In genomic region chr11:117606605-117607203, GRCm38 (mm10) we compare ENCODE assay signal across 8 mouse cellular contexts. TPM values are rescaled to one million over a fixed set of nuclear protein-coding genes. Genes with fewer than 3 reads are reported as not detected.
A peak's percentile ranks its signal among the peaks of the same experiment; 100 is the strongest.
DNase-seq lines count a peak whose midpoint lies in the region; ATAC-seq lines count a peak whose summit lies in the region.

No protein-coding gene starts in this region.

- peaks cover 18% of the 10 kb centered on the region; the same call in 1 of the 2 replicates for H3K27me3 ChIP-seq in lung, embryonic 15.5 days
- H3K27me3 ChIP-seq in forebrain, embryonic 14.5 days (replicated peaks; ENCODE audit: control insufficient read depth, insufficient read depth, low read length): no peaks in the 10 kb centered on the region
- H3K27me3 ChIP-seq in neural tube, embryonic 13.5 days: peaks cover 9% of the 10 kb centered on the region

- no peaks in the 10 kb centered on the region for H3K9me3 ChIP-seq in lung, embryonic 15.5 days
- H3K9me3 ChIP-seq in forebrain, embryonic 14.5 days (replicated peaks; ENCODE audit: control insufficient read depth, low read length): no peaks in the 10 kb centered on the region
- H3K9me3 ChIP-seq in neural tube, embryonic 13.5 days: no peaks in the 10 kb centered on the region

- no peak overlapping the region for H3K27ac ChIP-seq in lung, embryonic 15.5 days
- H3K27ac ChIP-seq in forebrain, embryonic 14.5 days (ENCODE audit: low read depth, low read length): no peak overlapping the region; the same call in 1 of the 2 replicates
- peak overlapping the region; percentile 61 for H3K27ac ChIP-seq in neural tube, embryonic 13.5 days (replicated peaks)

- peak overlapping the region; percentile 40; the same call in 1 of the 2 replicates for H3K4me2 ChIP-seq in lung, embryonic 15.5 days
- H3K4me2 ChIP-seq in forebrain, embryonic 14.5 days (ENCODE audit: low read length): 0 out of 2 replicates have a peak overlapping the region, but pooled peaks have one; percentile 15
- peak overlapping the region; percentile 30; the same call in 1 of the 2 replicates for H3K4me2 ChIP-seq in neural tube, embryonic 13.5 days

- no peak overlapping the region for H3K9ac ChIP-seq in lung, embryonic 15.5 days
- H3K9ac ChIP-seq in forebrain, embryonic 14.5 days (ENCODE audit: low read length): no peak overlapping the region
- H3K9ac ChIP-seq in neural tube, embryonic 13.5 days: no peak overlapping the region

- no peak overlapping the region for H3K4me3 ChIP-seq in lung, embryonic 15.5 days
- H3K4me3 ChIP-seq in forebrain, embryonic 14.5 days (ENCODE audit: low read depth, low read length): no peak overlapping the region
- H3K4me3 ChIP-seq in neural tube, embryonic 13.5 days: no peak overlapping the region

- DNase-seq in lung, postnatal 25 days (ENCODE audit: low spot score): no peak
- DNase-seq in forebrain, embryonic 14.5 days (ENCODE audit: low spot score): peak; percentile 51
- peak; percentile 76 for DNase-seq in kidney, postnatal 10 days
- DNase-seq in frontal cortex, postnatal 14 days (ENCODE audit: low spot score in 2 of 2): no peak
- DNase-seq in left cerebral cortex, postnatal 36 days (ENCODE audit: low spot score in 2 of 2): no peak

- intact Hi-C loops in left cerebral cortex, postnatal 36 days (cut with DNase I): no loop called here

- H3K4me1 ChIP-seq in lung, embryonic 15.5 days: peaks cover 23% of the 10 kb centered on the region
- H3K4me1 ChIP-seq in forebrain, embryonic 14.5 days (ENCODE audit: control insufficient read depth, insufficient read depth, low read length): peaks cover 25% of the 10 kb centered on the region
- H3K4me1 ChIP-seq in neural tube, embryonic 13.5 days (replicated peaks): peaks cover 53% of the 10 kb centered on the region

- no peak for ATAC-seq in lung, embryonic 15.5 days (ENCODE audit: borderline replicate concordance, extremely low read depth, low FRiP score, low TSS enrichment)
- ATAC-seq in forebrain, embryonic 14.5 days: peak; percentile 33; the same call in 1 of the 2 replicates
- ATAC-seq in neural tube, embryonic 13.5 days (ENCODE audit: low read depth): peak; percentile 19; the same call in 1 of the 2 replicates
- no peak for ATAC-seq in monocyte, adult 5-6 weeks (replicated peaks; ENCODE audit: insufficient number of reproducible peaks, low FRiP score, low TSS enrichment, poor library complexity, severe bottlenecking)

- H3K36me3 ChIP-seq in lung, embryonic 15.5 days: no peaks in the 10 kb centered on the region
- no peaks in the 10 kb centered on the region for H3K36me3 ChIP-seq in forebrain, embryonic 14.5 days (ENCODE audit: control insufficient read depth, insufficient read depth, low read length)
- H3K36me3 ChIP-seq in neural tube, embryonic 13.5 days: no peaks in the 10 kb centered on the region

- 6% methylated on average over 13 of the region's 13 CpGs for WGBS in lung, embryonic 15.5 days
- 7% methylated on average over 13 of the region's 13 CpGs for whole genome bisulfite sequencing in forebrain, embryonic 14.5 days
- WGBS in neural tube, embryonic 13.5 days: 9% methylated on average over 13 of the region's 13 CpGs

RNA-seq across cellular contexts. Expression of gene Tnrc6c, which starts 47.4 kb away (rescaled TPM):
- polyA plus RNA-seq in lung, embryonic 15.5 days (2015; fragmentation: Nextera tagmentation; extraction: Ambion mirVana): 9.0 and 10.7 TPM in 2 replicates
- 20.0 and 24.5 TPM in 2 replicates for polyA plus RNA-seq in forebrain, embryonic 14.5 days (2014; fragmentation: Nextera tagmentation; extraction: Ambion mirVana)
- polyA plus RNA-seq in neural tube, embryonic 13.5 days (2015; fragmentation: Nextera tagmentation; extraction: Ambion mirVana): 24.9 and 26.5 TPM in 2 replicates
- 10 to 100 TPM; 47.7 to 65.3 TPM for total RNA-seq in left cerebral cortex, postnatal 36 days (2021)
- total RNA-seq in monocyte, adult 5-6 weeks (2017): 20.2 to 43.0 TPM (median 22.1 TPM) in 3 replicates

Comparison
In these comparisons a context has a peak if more than half of its experiments do, and no peak if none do; other contexts are left out.
1. ATAC-seq: peak in forebrain, embryonic 14.5 days (single experiment) and neural tube, embryonic 13.5 days (single experiment); none in lung, embryonic 15.5 days (single experiment) and monocyte, adult 5-6 weeks (single experiment).
2. DNase-seq: peak in forebrain, embryonic 14.5 days (single experiment) and kidney, postnatal 10 days (single experiment); none in lung, postnatal 25 days (single experiment), frontal cortex, postnatal 14 days (0 of 2) and left cerebral cortex, postnatal 36 days (0 of 2).
3. Peak in every context shown above with its lines, with median percentiles within 50 percentile points of each other: H3K4me2 ChIP-seq.